Mouse (Mus musculus): Measurements from ENCODE around the gene Sstr1. TPM values are rescaled to one million over a fixed set of nuclear protein-coding genes. Genes with fewer than 3 reads are reported as not detected.

The Sstr1 gene
- 32.3 and 37.6 TPM in 2 replicates for total RNA-seq (2014; rRNA removed)
- 15.2 and 17.4 TPM in 2 replicates for polyA plus RNA-seq (2015; fragmentation: Nextera tagmentation; extraction: Ambion mirVana)

DNA sequence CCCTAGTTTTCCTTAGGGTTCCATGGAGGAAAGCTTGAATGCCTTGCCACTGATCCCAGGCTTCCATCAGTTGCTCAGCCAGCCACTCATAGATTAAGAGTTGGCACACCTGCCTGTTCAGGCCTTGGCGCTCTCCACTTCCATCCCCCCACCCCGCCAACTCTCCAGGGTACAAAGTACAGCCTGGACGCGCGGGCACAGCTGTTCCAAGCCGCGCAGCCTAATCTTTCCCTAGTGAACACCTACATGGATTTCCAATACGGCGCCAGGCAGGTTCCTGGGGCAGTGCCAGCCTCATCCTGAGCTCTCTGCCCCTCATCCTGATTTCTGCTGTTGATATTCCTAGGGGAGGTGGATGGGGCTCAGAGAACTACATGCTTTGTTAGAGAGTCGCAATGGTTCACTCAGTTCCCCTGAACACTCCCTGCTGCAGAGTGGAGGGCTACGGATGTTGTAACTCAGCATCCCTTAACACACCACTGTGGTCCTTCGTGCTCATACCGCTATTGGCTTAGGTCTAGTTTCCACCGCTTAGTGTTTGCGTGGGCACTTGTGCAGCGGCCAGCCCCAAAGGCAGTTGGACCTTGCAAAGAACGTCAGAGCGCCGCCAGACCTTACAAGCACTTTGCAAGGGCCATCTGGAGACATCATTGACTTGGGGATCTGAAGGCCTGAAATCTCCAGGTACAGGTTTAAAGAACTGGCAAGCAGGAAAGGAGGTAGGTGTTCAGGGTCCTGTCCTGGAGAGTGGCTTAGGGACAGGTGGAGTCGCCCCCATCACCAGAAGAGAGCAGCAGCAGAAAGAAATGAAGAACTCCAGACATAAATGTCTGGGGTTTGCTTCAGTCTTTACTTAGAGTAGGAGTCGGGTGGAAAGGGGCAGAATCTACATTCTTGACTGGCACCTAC, at the start of gene Sstr1:
Gene Sstr1, plus strand, starts transcription at position 610 of the 909 bp plus-strand sequence.
- TF ChIP-seq CTCF (IDR thresholded peaks at IDR 0.05; ENCODE audit: low read depth) = no peak
- Histone ChIP-seq H3K9ac (peak within 1 kb of the TSS; percentile 66), H3K27ac (ENCODE audit: low read depth, low read length) (peak within 1 kb of the TSS; percentile 22; the same call in 1 of the 2 replicates), H3K9me3 (ENCODE audit: low read length) (no peaks in the 10 kb centered on the region), H3K4me3 (ENCODE audit: low read depth, low read length) (peak within 1 kb of the TSS; percentile 61), H3K4me2 (ENCODE audit: low read depth) (peak within 1 kb of the TSS; percentile 93), H3K36me3 (ENCODE audit: insufficient read depth) (no peaks in the 10 kb centered on the region), H3K27me3 (ENCODE audit: insufficient read depth, low read length) (peaks cover 7% of the 10 kb centered on the region; the same call in 1 of the 2 replicates), H3K4me1 (ENCODE audit: insufficient read depth) (peaks cover 9% of the 10 kb centered on the region; the same call in 1 of the 2 replicates)
- WGBS = 17% methylated on average over 21 of the region's 21 CpGs
- peak; percentile 33 for DNase-seq
- ATAC-seq = no peak; the same call in 1 of the 2 replicates

DNA sequence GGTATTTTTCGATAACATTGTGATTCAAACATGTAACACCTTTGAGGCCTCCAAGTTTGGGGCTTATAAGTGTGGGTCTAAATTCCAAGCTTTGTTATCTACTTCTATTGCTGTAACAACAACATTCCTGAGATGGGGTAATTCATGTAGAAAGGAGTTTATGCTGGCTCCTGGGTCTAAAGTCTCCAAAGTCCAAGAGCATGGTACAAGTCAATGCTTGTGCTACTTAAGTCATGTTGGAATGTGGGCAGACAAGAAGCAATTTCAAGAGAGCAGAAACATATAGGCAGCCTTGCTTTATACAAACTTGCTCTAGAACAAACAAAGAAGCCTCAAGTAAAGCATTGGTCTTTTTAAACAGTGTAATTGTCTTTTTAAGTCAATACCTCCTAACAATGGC, 12.8 kb upstream of the Sstr1 start:
- H3K27me3 ChIP-seq (ENCODE audit: insufficient read depth, low read length) = no peaks in the 10 kb centered on the region
- no peak overlapping the region for H3K4me2 ChIP-seq (ENCODE audit: low read depth)
- DNase-seq = no peak
- H3K4me3 ChIP-seq (ENCODE audit: low read depth, low read length) = no peak overlapping the region
- no peaks in the 10 kb centered on the region for H3K36me3 ChIP-seq (ENCODE audit: insufficient read depth)
- no peaks in the 10 kb centered on the region for H3K9me3 ChIP-seq (ENCODE audit: low read length)
- H3K4me1 ChIP-seq (ENCODE audit: insufficient read depth) = no peaks in the 10 kb centered on the region
- 100% methylated on average over 1 of the region's 1 CpGs for WGBS
- ATAC-seq = no peak
- H3K27ac ChIP-seq (ENCODE audit: low read depth, low read length) = no peak overlapping the region
- no peak for TF ChIP-seq CTCF (IDR thresholded peaks at IDR 0.05; ENCODE audit: low read depth)
- no peak overlapping the region for H3K9ac ChIP-seq

DNA sequence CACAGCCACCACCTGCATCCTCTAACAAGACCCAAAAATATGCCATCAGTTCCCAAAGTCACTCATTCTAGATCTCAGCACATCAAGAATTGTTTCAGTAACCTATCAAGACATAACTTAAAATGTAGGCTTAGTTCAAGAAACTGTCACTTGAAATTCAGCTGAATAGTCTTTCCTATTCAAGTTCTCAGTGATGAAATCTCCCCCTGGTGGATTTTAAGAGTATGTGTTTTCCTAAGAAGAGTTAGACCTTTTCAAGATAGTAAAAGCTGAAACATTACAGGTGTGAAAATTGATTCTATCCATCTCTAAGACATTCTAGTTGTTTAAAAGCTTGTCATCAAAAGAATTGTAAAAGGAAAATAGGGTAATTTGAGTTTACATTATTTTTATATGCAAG, 10.4 kb upstream of the Sstr1 start:
- ATAC-seq = peak; percentile 36; the same call in 1 of the 2 replicates
- DNase-seq = peak; percentile 20
- H3K27me3 ChIP-seq (ENCODE audit: insufficient read depth, low read length) = no peaks in the 10 kb centered on the region
- no peaks in the 10 kb centered on the region for H3K4me1 ChIP-seq (ENCODE audit: insufficient read depth)
- no peak overlapping the region for H3K4me2 ChIP-seq (ENCODE audit: low read depth)
- H3K27ac ChIP-seq (ENCODE audit: low read depth, low read length) = no peak overlapping the region
- H3K9me3 ChIP-seq (ENCODE audit: low read length) = no peaks in the 10 kb centered on the region
- no peaks in the 10 kb centered on the region for H3K36me3 ChIP-seq (ENCODE audit: insufficient read depth)
- H3K9ac ChIP-seq = no peak overlapping the region
- peak; percentile 64 for TF ChIP-seq CTCF (IDR thresholded peaks at IDR 0.05; ENCODE audit: low read depth)
- H3K4me3 ChIP-seq (ENCODE audit: low read depth, low read length) = no peak overlapping the region

DNA sequence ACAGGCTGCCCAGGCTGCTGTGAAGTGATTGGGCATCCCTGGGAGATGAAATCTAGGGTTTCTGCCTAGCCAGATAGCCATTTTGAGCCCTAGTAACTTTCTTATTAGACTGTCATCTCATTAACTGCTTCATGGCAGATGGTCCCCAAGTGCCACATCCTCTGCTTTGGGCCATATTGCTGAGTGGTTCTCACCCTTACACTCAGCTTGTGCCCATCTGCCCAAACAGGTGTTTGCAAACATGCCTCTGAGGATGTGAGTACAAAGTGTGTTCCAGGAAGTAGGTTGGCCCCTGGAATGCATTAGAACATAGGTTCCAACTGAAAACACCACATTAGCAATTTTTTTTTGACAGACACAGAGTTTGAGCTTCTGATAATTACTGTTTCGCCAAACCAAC, 3.6 kb upstream of the Sstr1 start:
- no peak for ATAC-seq
- no peak for DNase-seq
- H3K9me3 ChIP-seq (ENCODE audit: low read length) = no peaks in the 10 kb centered on the region

DNA sequence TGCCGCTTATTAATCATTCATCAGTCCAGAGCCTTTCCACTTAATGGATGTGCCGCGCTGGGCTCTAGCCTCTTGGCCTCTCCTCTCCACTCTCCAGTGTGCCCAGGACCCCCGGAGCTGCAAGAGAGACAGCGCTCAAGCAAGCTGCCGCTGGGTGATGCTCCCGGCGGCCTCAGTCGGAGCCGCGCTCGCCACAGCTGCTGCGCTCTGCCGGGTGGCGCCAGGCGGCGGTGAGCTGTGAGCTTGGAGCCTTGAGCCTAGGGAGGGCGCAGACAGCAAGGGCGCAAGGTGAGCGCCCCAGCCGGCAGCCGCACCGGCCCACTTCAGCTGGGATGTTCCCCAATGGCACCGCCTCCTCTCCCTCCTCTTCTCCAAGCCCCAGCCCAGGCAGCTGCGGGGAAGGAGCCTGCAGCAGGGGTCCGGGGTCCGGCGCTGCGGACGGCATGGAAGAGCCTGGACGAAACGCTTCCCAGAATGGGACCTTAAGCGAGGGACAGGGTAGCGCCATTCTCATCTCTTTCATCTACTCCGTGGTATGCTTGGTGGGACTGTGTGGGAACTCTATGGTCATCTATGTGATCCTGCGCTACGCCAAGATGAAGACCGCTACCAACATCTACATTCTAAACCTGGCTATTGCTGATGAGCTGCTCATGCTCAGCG, 820 bp downstream of the Sstr1 start:
- Histone ChIP-seq H3K9me3 (ENCODE audit: low read length) (no peaks in the 10 kb centered on the region), H3K36me3 (ENCODE audit: insufficient read depth) (no peaks in the 10 kb centered on the region), H3K9ac (peak overlapping the region; percentile 66), H3K27ac (ENCODE audit: low read depth, low read length) (peak overlapping the region; percentile 22; the same call in 1 of the 2 replicates), H3K4me3 (ENCODE audit: low read depth, low read length) (peak overlapping the region; percentile 61), H3K27me3 (ENCODE audit: insufficient read depth, low read length) (peaks cover 7% of the 10 kb centered on the region; the same call in 1 of the 2 replicates), H3K4me2 (ENCODE audit: low read depth) (peak overlapping the region; percentile 93), H3K4me1 (ENCODE audit: insufficient read depth) (peaks cover 9% of the 10 kb centered on the region; the same call in 1 of the 2 replicates)
- TF ChIP-seq CTCF (IDR thresholded peaks at IDR 0.05; ENCODE audit: low read depth) = peak; percentile 56
- DNase-seq (peak; percentile 67), ATAC-seq (peak; percentile 82)
- WGBS = under 1% methylated on average over 39 of the region's 39 CpGs

More for the DNA sequence above, 3.6 kb upstream of the Sstr1 start:
- Histone ChIP-seq H3K9ac (no peak overlapping the region), H3K36me3 (ENCODE audit: insufficient read depth) (no peaks in the 10 kb centered on the region), H3K4me2 (ENCODE audit: low read depth) (no peak overlapping the region), H3K27ac (ENCODE audit: low read depth, low read length) (no peak overlapping the region), H3K27me3 (ENCODE audit: insufficient read depth, low read length) (peaks cover 7% of the 10 kb centered on the region; the same call in 1 of the 2 replicates), H3K4me3 (ENCODE audit: low read depth, low read length) (no peak overlapping the region), H3K4me1 (ENCODE audit: insufficient read depth) (peaks cover 4% of the 10 kb centered on the region; the same call in 1 of the 2 replicates)
- no peak for TF ChIP-seq CTCF (IDR thresholded peaks at IDR 0.05; ENCODE audit: low read depth)
- 65% methylated on average over 1 of the region's 1 CpGs for WGBS

DNA sequence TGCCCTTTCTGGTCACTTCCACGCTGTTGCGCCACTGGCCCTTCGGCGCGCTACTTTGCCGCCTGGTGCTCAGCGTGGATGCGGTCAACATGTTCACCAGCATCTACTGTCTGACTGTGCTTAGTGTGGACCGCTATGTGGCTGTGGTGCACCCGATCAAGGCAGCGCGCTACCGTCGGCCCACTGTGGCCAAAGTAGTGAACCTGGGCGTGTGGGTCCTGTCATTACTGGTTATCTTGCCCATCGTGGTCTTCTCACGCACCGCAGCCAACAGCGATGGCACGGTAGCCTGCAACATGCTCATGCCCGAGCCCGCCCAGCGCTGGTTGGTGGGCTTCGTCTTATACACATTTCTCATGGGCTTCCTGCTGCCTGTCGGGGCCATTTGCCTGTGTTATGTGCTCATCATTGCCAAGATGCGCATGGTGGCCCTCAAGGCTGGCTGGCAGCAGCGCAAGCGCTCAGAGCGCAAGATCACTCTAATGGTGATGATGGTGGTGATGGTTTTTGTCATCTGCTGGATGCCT, 1.4 kb downstream of the Sstr1 start:
- H3K4me1 ChIP-seq (ENCODE audit: insufficient read depth) = peaks cover 9% of the 10 kb centered on the region; the same call in 1 of the 2 replicates
- peaks cover 7% of the 10 kb centered on the region; the same call in 1 of the 2 replicates for H3K27me3 ChIP-seq (ENCODE audit: insufficient read depth, low read length)
- no peaks in the 10 kb centered on the region for H3K36me3 ChIP-seq (ENCODE audit: insufficient read depth)
- WGBS = 1% methylated on average over 29 of the region's 29 CpGs
- DNase-seq = peak; percentile 62
- ATAC-seq = peak; percentile 49
- peak overlapping the region; percentile 22; the same call in 1 of the 2 replicates for H3K27ac ChIP-seq (ENCODE audit: low read depth, low read length)
- TF ChIP-seq CTCF (IDR thresholded peaks at IDR 0.05; ENCODE audit: low read depth) = no peak
- H3K4me3 ChIP-seq (ENCODE audit: low read depth, low read length) = peak overlapping the region; percentile 61
- peak overlapping the region; percentile 66 for H3K9ac ChIP-seq
- H3K4me2 ChIP-seq (ENCODE audit: low read depth) = peak overlapping the region; percentile 93
- H3K9me3 ChIP-seq (ENCODE audit: low read length) = no peaks in the 10 kb centered on the region

Data from forebrain, postnatal 0 days (tissue).